Mouse (Mus musculus) cerebellum, postnatal 36 days (tissue): ENCODE data around the gene Ccni.

ENCODE experiments used
- DNase-seq, 2 experiments: peaks; one replicate each; pipeline ENCODE4 v3.0.0; 2021 to 2022; ENCODE audit warnings: mixed read lengths in 2 of 2

Ccni gene

GRCm38 (mm10) chr5:93206109-93207005 lies at the start of gene Ccni, which contains the start of gene 2010109A12Rik:
Ccni (minus strand) TSS chr5:93206495.
2010109A12Rik (plus strand) TSS chr5:93206518.
- peak; percentile 95 to 97 for DNase-seq

- DNase-seq = no peak
Measured at GRCm38 (mm10) chr5:93255759-93256265, 49.5 kb upstream of the Ccni start.

- peak; percentile 30 to 54 for DNase-seq
Measured at GRCm38 (mm10) chr5:93251001-93251760, 44.9 kb upstream of the Ccni start.

GRCm38 (mm10) chr5:93249940-93250578 lies 43.8 kb upstream of the Ccni start:
- DNase-seq = no peak

- no peak for DNase-seq
Measured at GRCm38 (mm10) chr5:93245280-93245679, 39.0 kb upstream of the Ccni start.

GRCm38 (mm10) chr5:93239590-93240544 lies 33.6 kb upstream of the Ccni start:
- DNase-seq = no peak

GRCm38 (mm10) chr5:93236541-93236940 lies 30.2 kb upstream of the Ccni start:
- DNase-seq = peak in 1 of 2 experiments; percentile 42

GRCm38 (mm10) chr5:93235888-93236287 lies 29.6 kb upstream of the Ccni start:
- peak; percentile 95 to 98 for DNase-seq

GRCm38 (mm10) chr5:93234605-93235004 lies 28.3 kb upstream of the Ccni start:
- no peak for DNase-seq

GRCm38 (mm10) chr5:93234130-93234529 lies 27.8 kb upstream of the Ccni start:
- peak; percentile 20 to 34 for DNase-seq

- DNase-seq = no peak
Measured at GRCm38 (mm10) chr5:93232838-93233237, 26.5 kb upstream of the Ccni start.

- peak; percentile 32 to 46 for DNase-seq
Measured at GRCm38 (mm10) chr5:93231721-93232120, 25.4 kb upstream of the Ccni start.

- no peak for DNase-seq
Measured at GRCm38 (mm10) chr5:93229527-93229926, 23.2 kb upstream of the Ccni start.

GRCm38 (mm10) chr5:93227157-93227556 lies 20.9 kb upstream of the Ccni start:
- no peak for DNase-seq

GRCm38 (mm10) chr5:93224549-93224948 lies 18.3 kb upstream of the Ccni start:
- no peak for DNase-seq

- peak; percentile 50 to 68 for DNase-seq
Measured at GRCm38 (mm10) chr5:93221661-93222060, 15.4 kb upstream of the Ccni start.

GRCm38 (mm10) chr5:93218375-93218774 lies 12.1 kb upstream of the Ccni start:
- DNase-seq = no peak

GRCm38 (mm10) chr5:93207555-93207954 lies 1.3 kb upstream of the Ccni start:
- no peak for DNase-seq

- peak; percentile 59 to 60 for DNase-seq
Measured at GRCm38 (mm10) chr5:93207006-93207348, 682 bp upstream of the Ccni start.

GRCm38 (mm10) chr5:93205371-93206108 lies 755 bp downstream of the Ccni start:
- DNase-seq = peak; percentile 49 to 63

GRCm38 (mm10) chr5:93201181-93201580 lies 5.1 kb downstream of the Ccni start:
- DNase-seq = no peak
